10 mouse cellular contexts compared by ENCODE assay signal in the genomic region with DNA sequence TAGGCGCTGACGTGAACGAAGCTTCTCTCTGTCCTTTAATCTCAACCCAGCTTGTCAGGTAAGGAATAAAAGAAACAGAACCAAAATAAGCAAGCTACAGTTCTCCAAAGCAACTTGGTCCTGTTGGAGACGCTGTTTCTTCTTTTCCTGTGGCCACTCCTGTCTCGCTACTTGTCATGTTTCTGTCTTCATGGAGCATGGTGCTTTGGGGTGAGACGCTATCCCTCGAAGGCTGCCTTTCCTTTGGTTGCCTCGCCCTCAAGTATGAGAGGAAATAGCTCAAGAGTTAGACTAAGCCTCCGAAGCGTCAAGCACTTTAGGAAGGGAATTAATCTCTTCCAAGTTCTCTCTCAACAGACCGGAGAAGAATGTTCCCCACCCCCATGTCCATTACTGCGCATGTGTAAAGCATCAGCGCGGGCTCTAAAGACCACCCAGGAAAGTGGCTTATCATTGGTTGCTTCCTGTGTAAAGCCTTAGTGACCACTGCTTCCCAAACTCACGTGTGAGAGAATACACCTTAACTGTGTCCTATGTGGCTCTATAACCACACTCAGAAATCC. TPM values are rescaled to one million over a fixed set of nuclear protein-coding genes. Genes with fewer than 3 reads are reported as not detected.
DNase-seq lines count a peak whose midpoint lies in the region; ATAC-seq lines count a peak whose summit lies in the region.
"Had no signal": no experiment of that assay in that cellular context is flagged by ENCODE, and none has a peak within 500 bp of the region (broad histone marks: within the 10 kb centered on the region; RNA-seq: fewer than 3 reads in every experiment).

No protein-coding gene starts in this region.

- no peaks in the 10 kb centered on the region for H3K9me3 ChIP-seq in kidney, embryonic 15.5 days (replicated peaks)
- no peaks in the 10 kb centered on the region for H3K9me3 ChIP-seq in embryonic facial prominence, embryonic 15.5 days (replicated peaks)
- no peaks in the 10 kb centered on the region for H3K9me3 ChIP-seq in neural tube, embryonic 14.5 days (ENCODE audit: control insufficient read depth, low read length)

- peak overlapping the region; percentile 93 for H3K27ac ChIP-seq in kidney, embryonic 15.5 days
- H3K27ac ChIP-seq in embryonic facial prominence, embryonic 15.5 days (replicated peaks), result peak overlapping the region; percentile 60
- peak overlapping the region; percentile 22; the same call in 1 of the 2 replicates for H3K27ac ChIP-seq in neural tube, embryonic 14.5 days (ENCODE audit: low read depth, low read length)

- H3K9ac ChIP-seq in kidney, embryonic 15.5 days, result no peak overlapping the region
- no peak overlapping the region for H3K9ac ChIP-seq in embryonic facial prominence, embryonic 15.5 days
- H3K9ac ChIP-seq in neural tube, embryonic 14.5 days (replicated peaks; ENCODE audit: low read depth, low read length), result no peak overlapping the region

- H3K4me3 ChIP-seq in kidney, embryonic 15.5 days (replicated peaks), result no peak overlapping the region
- H3K4me3 ChIP-seq in embryonic facial prominence, embryonic 15.5 days (replicated peaks), result no peak overlapping the region
- H3K4me3 ChIP-seq in neural tube, embryonic 14.5 days (ENCODE audit: low read depth, low read length), result no peak overlapping the region

- peaks cover 39% of the 10 kb centered on the region for H3K4me1 ChIP-seq in kidney, embryonic 15.5 days
- H3K4me1 ChIP-seq in embryonic facial prominence, embryonic 15.5 days, result peaks cover 12% of the 10 kb centered on the region; the same call in 1 of the 2 replicates
- no peaks in the 10 kb centered on the region for H3K4me1 ChIP-seq in neural tube, embryonic 14.5 days (ENCODE audit: control insufficient read depth, insufficient read depth, low read length)

- H3K36me3 ChIP-seq in kidney, embryonic 15.5 days, result no peaks in the 10 kb centered on the region
- no peaks in the 10 kb centered on the region for H3K36me3 ChIP-seq in embryonic facial prominence, embryonic 15.5 days
- no peaks in the 10 kb centered on the region for H3K36me3 ChIP-seq in neural tube, embryonic 14.5 days (ENCODE audit: control insufficient read depth, insufficient read depth, low read length)

- no peak for DNase-seq in kidney, adult 18-20 months
- DNase-seq in kidney, postnatal 14 days, result peak; percentile 67
- DNase-seq in urinary bladder, adult 18-20 months (ENCODE audit: low spot score in 2 of 2), result no peak
- no peak for DNase-seq in natural killer cell, adult 2 months (ENCODE audit: low spot score in 2 of 2)
- no peak for DNase-seq in urinary bladder, postnatal 36 days (ENCODE audit: low spot score in 2 of 2)
- DNase-seq: embryo, embryonic 11 days; layer of hippocampus, postnatal 36 days had no signal

- 43% methylated on average over 15 of the region's 15 CpGs for WGBS in kidney, embryonic 15.5 days
- WGBS in embryonic facial prominence, embryonic 15.5 days, result 57% methylated on average over 15 of the region's 15 CpGs
- WGBS in neural tube, embryonic 14.5 days, result 75% methylated on average over 15 of the region's 15 CpGs

- peak overlapping the region; percentile 36 for H3K4me2 ChIP-seq in kidney, embryonic 15.5 days
- H3K4me2 ChIP-seq in embryonic facial prominence, embryonic 15.5 days (replicated peaks), result no peak overlapping the region
- no peak overlapping the region for H3K4me2 ChIP-seq in neural tube, embryonic 14.5 days (ENCODE audit: low read depth, low read length)

- H3K27me3 ChIP-seq in kidney, embryonic 15.5 days, result no peaks in the 10 kb centered on the region
- H3K27me3 ChIP-seq in embryonic facial prominence, embryonic 15.5 days, result no peaks in the 10 kb centered on the region
- no peaks in the 10 kb centered on the region for H3K27me3 ChIP-seq in neural tube, embryonic 14.5 days (ENCODE audit: control insufficient read depth, insufficient read depth, low read length)

- no peak; the same call in 1 of the 2 replicates for ATAC-seq in kidney, embryonic 15.5 days (replicated peaks; ENCODE audit: low FRiP score)
- no peak for ATAC-seq in embryonic facial prominence, embryonic 15.5 days (ENCODE audit: insufficient number of reproducible peaks, low FRiP score, low TSS enrichment, low read depth)
- ATAC-seq in neural tube, embryonic 14.5 days (ENCODE audit: low read depth), result no peak

RNA-seq across cellular contexts. Expression of a gene that starts 9.1 kb away (rescaled TPM):
- 56.2 and 57.8 TPM in 2 replicates for polyA plus RNA-seq in kidney, embryonic 15.5 days (2015; fragmentation: Nextera tagmentation; extraction: Ambion mirVana)
- 16.7 and 19.1 TPM in 2 replicates for polyA plus RNA-seq in embryonic facial prominence, embryonic 15.5 days (2015; fragmentation: Nextera tagmentation; extraction: Ambion mirVana)
- 2.1 and 8.2 TPM in 2 replicates for polyA plus RNA-seq in neural tube, embryonic 14.5 days (2014; fragmentation: Nextera tagmentation; extraction: Ambion mirVana)

RNA-seq across cellular contexts. Expression of a gene that starts 44.9 kb away (rescaled TPM):
- polyA plus RNA-seq in kidney, embryonic 15.5 days (2015; fragmentation: Nextera tagmentation; extraction: Ambion mirVana), result 54.4 and 58.4 TPM in 2 replicates
- 61.1 and 62.8 TPM in 2 replicates for polyA plus RNA-seq in embryonic facial prominence, embryonic 15.5 days (2015; fragmentation: Nextera tagmentation; extraction: Ambion mirVana)
- polyA plus RNA-seq in neural tube, embryonic 14.5 days (2014; fragmentation: Nextera tagmentation; extraction: Ambion mirVana), result 39.7 and 43.0 TPM in 2 replicates

Comparison
In these comparisons a context has a peak if more than half of its experiments do, and no peak if none do; other contexts are left out.
1. H3K27ac ChIP-seq: peak in every context shown above with its lines; median percentile 93 in kidney, embryonic 15.5 days; 60 in embryonic facial prominence, embryonic 15.5 days; 22 in neural tube, embryonic 14.5 days.